Mouse (Mus musculus) embryonic fibroblast, embryonic 13.5 days (primary cell): ENCODE results near the gene Enox1.

ENCODE experiments used
- CTCF ChIP-seq: IDR thresholded peaks from 2 replicates; pipeline ENCODE4 v1.5.1; 2011; ENCODE audit warnings: mild to moderate bottlenecking, control low read depth, low read length, moderate library complexity, borderline replicate concordance; ENCODE audit not compliant: insufficient read depth
- POLR2A ChIP-seq: IDR thresholded peaks from 2 replicates; pipeline ENCODE4 v1.6.1; 2011; ENCODE audit warnings: low read depth, mild to moderate bottlenecking, control low read depth, low read length, moderate library complexity

DNA sequence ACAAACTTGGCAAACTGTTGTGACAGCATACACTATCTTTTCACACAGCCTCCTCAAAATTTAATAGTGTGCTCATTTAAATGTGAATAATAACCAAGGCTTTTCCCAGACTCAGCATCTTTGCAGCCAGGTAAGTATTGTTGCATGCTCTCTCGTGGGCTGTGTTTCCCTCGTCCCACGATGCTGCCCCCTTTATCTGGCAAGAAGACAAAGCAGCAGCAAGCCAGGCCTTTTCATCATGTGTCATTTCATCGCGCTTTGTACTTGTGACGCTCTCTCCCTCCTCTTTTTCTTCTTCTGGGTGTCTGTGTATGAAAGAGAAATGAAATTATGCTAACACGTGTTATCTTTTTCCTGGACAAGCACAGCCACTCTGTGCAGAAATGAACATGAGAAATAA is 421.8 kb downstream of the Enox1 start:
- TF ChIP-seq POLR2A: no peak
- TF ChIP-seq CTCF: no peak
